Mouse (Mus musculus) B cell, adult (primary cell): ENCODE results near the gene Plekhg6. TPM values are rescaled to one million over a fixed set of nuclear protein-coding genes. Genes with fewer than 3 reads are reported as not detected.

Experiments
- total RNA-seq: library from RNA; stranded (reverse); gene quantifications from 4 replicates; pipeline ENCODE4 v1.2.4, GENCODE M21; 2023; ENCODE audit not compliant: inconsistent age

The Plekhg6 gene
- total RNA-seq, result not detected in 4 replicates

GRCm38 (mm10) chr6:125380372-125381360 lies at the start of gene Plekhg6:
Plekhg6 (minus strand) TSS chr6:125380793.

GRCm38 (mm10) chr6:125348721-125349574 lies 31.6 kb downstream of the Plekhg6 start, which contains the start of gene Tnfrsf1a:
Tnfrsf1a (plus strand) TSS chr6:125349362.

GRCm38 (mm10) chr6:125320323-125320722 lies 60.3 kb downstream of the Plekhg6 start, which contains the start of gene Scnn1a:
Scnn1a (plus strand) TSS chr6:125320659.

GRCm38 (mm10) chr6:125313546-125314230 lies 66.9 kb downstream of the Plekhg6 start, which contains the start of gene Ltbr:
Ltbr (minus strand) TSS chr6:125313885.

Other genes with a start within 250 kb of the Plekhg6 start
- gene Nop2, start 248.9 kb downstream of the Plekhg6 start, total RNA-seq, result 38.6 to 47.8 TPM (median 40.7 TPM) in 4 replicates
- gene Iffo1, start 235.6 kb downstream of the Plekhg6 start, total RNA-seq, result 34.0 to 42.8 TPM (median 41.9 TPM) in 4 replicates
- gene Gapdh, start 214.3 kb downstream of the Plekhg6 start, total RNA-seq, result 423 to 488 TPM (median 460 TPM) in 4 replicates
- 44.6 to 67.4 TPM (median 48.7 TPM) in 4 replicates for gene Ncapd2, start 189.1 kb downstream of the Plekhg6 start, total RNA-seq
- gene Mrpl51, start 189.0 kb downstream of the Plekhg6 start, total RNA-seq, result 30.5 to 36.3 TPM (median 35.7 TPM) in 4 replicates
- gene Vamp1, start 165.2 kb downstream of the Plekhg6 start, total RNA-seq, result 55.4 to 67.5 TPM (median 62.8 TPM) in 4 replicates
- gene Tapbpl, start 148.9 kb downstream of the Plekhg6 start, total RNA-seq, result 26.8 to 27.9 TPM (median 27.3 TPM) in 4 replicates
- gene Cd27, start 143.8 kb downstream of the Plekhg6 start, total RNA-seq, result 0.51 to 3.1 TPM (median 1.2 TPM) in 4 replicates
- gene Tuba3a, start 94.8 kb downstream of the Plekhg6 start, total RNA-seq, result not detected in 4 replicates
- gene Ltbr, start 66.9 kb downstream of the Plekhg6 start, total RNA-seq, result 0.48 to 2.2 TPM (median 1.1 TPM) in 4 replicates
- 0.15 TPM in 1 of 4 replicates, not detected in the others for gene Scnn1a, start 60.1 kb downstream of the Plekhg6 start, total RNA-seq
- 1.2 to 2.4 TPM (median 1.5 TPM) in 4 replicates for gene Tnfrsf1a, start 31.4 kb downstream of the Plekhg6 start, total RNA-seq
- gene Cd9, start 114.0 kb upstream of the Plekhg6 start, total RNA-seq, result 21.8 to 29.8 TPM (median 24.2 TPM) in 4 replicates
- gene Vwf, start 166.0 kb upstream of the Plekhg6 start, total RNA-seq, result 0.27 to 1.2 TPM (median 0.64 TPM) in 4 replicates